Mouse (Mus musculus) MEL (cell line): ENCODE results near the gene Atp1b3.

ENCODE experiments used
- CTCF ChIP-seq, 3 experiments: IDR thresholded peaks in 2 of 3; conservative IDR thresholded peaks in 1 of 3; 2 replicates each; pipeline ENCODE4 v1.5.1; 2011 to 2012; ENCODE audit warnings: low read length in 3 of 3, low read depth in 2 of 3, mild to moderate bottlenecking in 2 of 3, improper control_type of control experiment in 1 of 3, inconsistent platforms in 1 of 3, mixed read lengths in 1 of 3, moderate library complexity in 1 of 3; ENCODE audit not compliant: control insufficient read depth in 1 of 3, insufficient read depth in 1 of 3, poor library complexity in 1 of 3, severe bottlenecking in 1 of 3
- EP300 ChIP-seq, 2 experiments: IDR thresholded peaks; 2 replicates each; pipeline ENCODE4 v1.6.1; 2011; ENCODE audit warnings: improper control_type of control experiment in 2 of 2, low read length in 2 of 2, low read depth in 1 of 2, mild to moderate bottlenecking in 1 of 2
- MAX ChIP-seq: IDR thresholded peaks from 2 replicates; pipeline ENCODE4 v1.6.1; 2011; ENCODE audit warnings: low read length, improper control_type of control experiment
- MAZ ChIP-seq: IDR thresholded peaks from 2 replicates; pipeline ENCODE4 v1.6.1; 2012; ENCODE audit warnings: low read depth, mild to moderate bottlenecking, inconsistent platforms, low read length, improper control_type of control experiment
- POLR2AphosphoS5 ChIP-seq: IDR thresholded peaks from 2 replicates; pipeline ENCODE4 v1.6.1; 2012; ENCODE audit warnings: low read depth, borderline replicate concordance, mild to moderate bottlenecking, inconsistent platforms, low read length, moderate library complexity, mixed read lengths
- USF1 ChIP-seq: IDR thresholded peaks from 2 replicates; pipeline ENCODE4 v1.6.1; 2014; ENCODE audit warnings: low read depth, mild to moderate bottlenecking, inconsistent platforms, low read length, improper control_type of control experiment, moderate library complexity

GRCm38 (mm10) chr9:96393731-96394235 lies 29.5 kb upstream of the Atp1b3 start:
- TF ChIP-seq MAX (no peak), CTCF (IDR thresholded peaks at IDR 0.05 in 2 of 3, conservative IDR thresholded peaks at IDR 0.05 in 1 of 3; ENCODE audit: control insufficient read depth in 1 of 3, insufficient read depth in 1 of 3, low read depth in 2 of 3, low read length in 3 of 3, poor library complexity in 1 of 3, severe bottlenecking in 1 of 3) (no peak), POLR2AphosphoS5 (no peak), USF1 (no peak), MAZ (no peak), EP300 (IDR thresholded peaks at IDR 0.05; ENCODE audit: low read depth in 1 of 2, low read length in 2 of 2) (no peak)
